Mouse (Mus musculus) CH12.LX (cell line): ENCODE measurements around the gene Cers6. TPM values are rescaled to one million over a fixed set of nuclear protein-coding genes. Genes with fewer than 3 reads are reported as not detected.

Source experiments
- DNase-seq: peaks from one replicate; pipeline ENCODE4 v3.0.0-alpha.2; 2013; ENCODE audit errors: extremely low read depth
- H3K27ac ChIP-seq: 2 replicates; pipeline ENCODE4 v1.5.1; 2012; ENCODE audit warnings: low read depth, mild to moderate bottlenecking, control low read depth, moderate library complexity; ENCODE audit not compliant: insufficient read depth
- H3K27me3 ChIP-seq: replicated peaks from 2 replicates; pipeline ENCODE3; 2012; ENCODE audit warnings: inconsistent platforms
- H3K36me3 ChIP-seq, 2 experiments: replicated peaks in 1 of 2; 2 replicates each; pipeline versions ENCODE3 to v1.6.1; 2012; ENCODE audit warnings: inconsistent platforms in 1 of 2, low read length in 1 of 2, mild to moderate bottlenecking in 1 of 2, mixed read lengths in 1 of 2, moderate library complexity in 1 of 2; ENCODE audit not compliant: control insufficient read depth in 1 of 2, insufficient read depth in 1 of 2
- H3K4me1 ChIP-seq, 2 experiments: 2 replicates each; pipeline ENCODE4 v1.6.1; 2012; ENCODE audit warnings: inconsistent platforms in 1 of 2, moderate library complexity in 1 of 2; ENCODE audit not compliant: insufficient read depth in 2 of 2, control insufficient read depth in 1 of 2
- H3K4me2 ChIP-seq: 2 replicates; pipeline ENCODE4 v1.6.1; 2012; ENCODE audit warnings: low read depth, mild to moderate bottlenecking, control low read depth; ENCODE audit not compliant: poor library complexity, insufficient read depth, severe bottlenecking
- H3K4me3 ChIP-seq, 3 experiments: fragments of 150-350 bp in 1 of 3; sonication (generic) in 1 of 3; replicated peaks in 1 of 3; 2 replicates each; pipeline versions ENCODE3 to v1.5.1; 2011 to 2012; ENCODE audit warnings: low read depth in 2 of 3, low read length in 2 of 3, mild to moderate bottlenecking in 2 of 3, moderate library complexity in 2 of 3, control low read depth in 1 of 3, improper control_type of control experiment in 1 of 3, inconsistent platforms in 1 of 3, mixed read lengths in 1 of 3; ENCODE audit not compliant: poor library complexity in 1 of 3
- H3K79me2 ChIP-seq: replicated peaks from 2 replicates; pipeline ENCODE4 v1.6.1; 2012; ENCODE audit warnings: mild to moderate bottlenecking, moderate library complexity; ENCODE audit not compliant: control insufficient read depth, poor library complexity, insufficient read depth, severe bottlenecking; ENCODE audit errors: extremely low read depth
- H3K9ac ChIP-seq: 2 replicates; pipeline ENCODE4 v1.6.1; 2012; ENCODE audit warnings: low read depth, mild to moderate bottlenecking, control low read depth, moderate library complexity; ENCODE audit not compliant: insufficient read depth
- H3K9me3 ChIP-seq: replicated peaks from 2 replicates; pipeline ENCODE3; 2012; ENCODE audit warnings: low read length, inconsistent platforms, mixed read lengths
- CHD1 ChIP-seq: IDR thresholded peaks from 2 replicates; pipeline ENCODE4 v1.6.1; 2012; ENCODE audit warnings: low read depth, low read length, improper control_type of control experiment, inconsistent platforms
- CTCF ChIP-seq, 2 experiments: IDR thresholded peaks in 1 of 2; conservative IDR thresholded peaks in 1 of 2; 2 replicates each; pipeline ENCODE4 v1.5.1; 2011 to 2012; ENCODE audit warnings: low read depth in 2 of 2, low read length in 2 of 2, improper control_type of control experiment in 1 of 2, inconsistent platforms in 1 of 2, mild to moderate bottlenecking in 1 of 2, moderate library complexity in 1 of 2
- E2F4 ChIP-seq: IDR thresholded peaks from 2 replicates; pipeline ENCODE4 v1.6.1; 2011; ENCODE audit warnings: low read depth, low read length, improper control_type of control experiment; ENCODE audit not compliant: insufficient replicate concordance
- ELF1 ChIP-seq: IDR thresholded peaks from 2 replicates; pipeline ENCODE4 v1.6.1; 2014; ENCODE audit warnings: low read depth, mild to moderate bottlenecking, inconsistent platforms, low read length, improper control_type of control experiment
- HCFC1 ChIP-seq: IDR thresholded peaks from 2 replicates; pipeline ENCODE4 v1.6.1; 2012; ENCODE audit warnings: low read depth, mild to moderate bottlenecking, inconsistent platforms, low read length, improper control_type of control experiment
- IRF4 ChIP-seq: IDR thresholded peaks from 2 replicates; pipeline ENCODE4 v1.6.1; 2014; ENCODE audit warnings: low read depth, mild to moderate bottlenecking, inconsistent platforms, low read length, improper control_type of control experiment
- JUND ChIP-seq: conservative IDR thresholded peaks from 2 replicates; pipeline ENCODE4 v1.6.1; 2011; ENCODE audit warnings: low read depth, low read length, improper control_type of control experiment
- KAT2A ChIP-seq: IDR thresholded peaks from 2 replicates; pipeline ENCODE4 v1.6.1; 2012; ENCODE audit warnings: low read length, improper control_type of control experiment, inconsistent platforms; ENCODE audit not compliant: insufficient replicate concordance
- MAFK ChIP-seq: IDR thresholded peaks from 2 replicates; pipeline ENCODE4 v1.6.1; 2011; ENCODE audit warnings: low read length, improper control_type of control experiment; ENCODE audit not compliant: insufficient replicate concordance
- MAX ChIP-seq: IDR thresholded peaks from 2 replicates; pipeline ENCODE4 v1.6.1; 2011; ENCODE audit warnings: low read length, improper control_type of control experiment
- MYC ChIP-seq: IDR thresholded peaks from 2 replicates; pipeline ENCODE4 v1.6.1; 2011; ENCODE audit warnings: low read depth, mild to moderate bottlenecking, improper control_type of control experiment, low read length
- NELFE ChIP-seq: IDR thresholded peaks from 2 replicates; pipeline ENCODE4 v1.6.1; 2011; ENCODE audit warnings: low read depth, low read length, improper control_type of control experiment
- PAX5 ChIP-seq: IDR thresholded peaks from 2 replicates; pipeline ENCODE4 v1.6.1; 2012; ENCODE audit warnings: low read length, inconsistent platforms, mixed read lengths
- POLR2A ChIP-seq: IDR thresholded peaks from 2 replicates; pipeline ENCODE4 v1.6.1; 2011; ENCODE audit warnings: low read depth, mild to moderate bottlenecking, improper control_type of control experiment, low read length
- POLR2AphosphoS2 ChIP-seq: IDR thresholded peaks from 2 replicates; pipeline ENCODE4 v1.6.1; 2011; ENCODE audit warnings: low read depth, low read length, improper control_type of control experiment
- RAD21 ChIP-seq: IDR thresholded peaks from 2 replicates; pipeline ENCODE4 v1.6.1; 2011; ENCODE audit warnings: low read depth, mild to moderate bottlenecking, low read length, improper control_type of control experiment, moderate library complexity
- RCOR1 ChIP-seq: conservative IDR thresholded peaks from 2 replicates; pipeline ENCODE4 v1.6.1; 2012; ENCODE audit warnings: low read depth, mild to moderate bottlenecking, inconsistent platforms, low read length, improper control_type of control experiment
- SIN3A ChIP-seq: IDR thresholded peaks from 2 replicates; pipeline ENCODE4 v1.6.1; 2012; ENCODE audit warnings: low read length, improper control_type of control experiment, inconsistent platforms
- SMC3 ChIP-seq: IDR thresholded peaks from 2 replicates; pipeline ENCODE4 v1.6.1; 2011; ENCODE audit warnings: low read depth, low read length, improper control_type of control experiment
- TCF12 ChIP-seq: IDR thresholded peaks from 2 replicates; pipeline ENCODE4 v1.6.1; 2014; ENCODE audit warnings: low read depth, mild to moderate bottlenecking, inconsistent platforms, low read length, improper control_type of control experiment
- ZC3H11A ChIP-seq: IDR thresholded peaks from 2 replicates; pipeline ENCODE4 v1.6.1; 2012; ENCODE audit warnings: low read depth, mild to moderate bottlenecking, inconsistent platforms, low read length, improper control_type of control experiment
- dilution Hi-C: fragments of 300-500 bp; cut with MboI; formaldehyde crosslinking; loops from 2 replicates; pipeline ENCODE4 v1.14.3; 2020; ENCODE audit warnings: low sequenced_read_pairs; ENCODE audit not compliant: extremely low pct_unique_long_range_greater_than_20kb, extremely low pct_ligation_motif_present
- in situ Hi-C: fragments of 300-500 bp; cut with MboI; formaldehyde crosslinking; loops from 3 replicates; pipeline ENCODE4 v1.14.3; 2019; ENCODE audit warnings: low sequenced_read_pairs, low pct_ligation_motif_present, low pct_unique_long_range_greater_than_20kb, mixed read lengths
- polyA plus RNA-seq: library from polyadenylated mRNA; unstranded; fragments of >175 nt; gene quantifications from 2 replicates; pipeline ENCODE4 v1.2.1, GENCODE M21; 2012; ENCODE audit warnings: low read depth; ENCODE audit not compliant: insufficient read length
- total RNA-seq, 2 experiments: library from RNA; depleted of rRNA; stranded (reverse); fragments of 300-350 nt in 1 of 2; fragments of >200 nt in 1 of 2; gene quantifications; 2 replicates each; pipeline ENCODE4 v1.2.3; 2012 to 2014

Cers6 gene
- total and polyA plus RNA-seq, 3 experiments, result not detected

DNA sequence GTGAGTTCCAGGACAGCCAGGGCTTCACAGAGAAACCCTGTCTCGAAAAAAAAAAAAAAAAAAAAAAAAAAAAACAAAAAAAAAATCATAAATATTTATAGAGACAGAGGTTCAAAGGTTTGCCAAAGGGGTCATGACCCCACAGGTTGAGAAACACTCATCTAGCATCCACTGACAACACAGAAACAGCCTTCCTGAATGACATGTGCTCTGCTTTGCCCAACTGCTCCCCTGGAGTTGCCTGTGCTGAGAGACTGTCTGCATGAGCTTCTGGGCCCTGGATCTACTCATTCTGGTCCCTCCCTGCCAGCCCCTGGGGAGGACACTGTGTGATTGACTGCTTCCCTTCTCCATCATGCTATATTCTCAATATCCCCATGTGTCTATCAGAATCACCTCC, 190.4 kb downstream of the Cers6 start:
- dilution Hi-C loops (no loop called here), in situ Hi-C loops (no loop called here)
- Histone ChIP-seq H3K27ac (no peak overlapping the region), H3K9me3 (peaks cover 44% of the 10 kb centered on the region), H3K4me3 (no peak overlapping the region), H3K27me3 (no peaks in the 10 kb centered on the region), H3K9ac (no peak overlapping the region), H3K79me2 (no peaks in the 10 kb centered on the region), H3K4me2 (no peak overlapping the region), H3K36me3 (no peaks in the 10 kb centered on the region), H3K4me1 (no peaks in the 10 kb centered on the region)
- TF ChIP-seq MAFK, result no peak
- no peak for TF ChIP-seq MYC
- no peak for DNase-seq

DNA sequence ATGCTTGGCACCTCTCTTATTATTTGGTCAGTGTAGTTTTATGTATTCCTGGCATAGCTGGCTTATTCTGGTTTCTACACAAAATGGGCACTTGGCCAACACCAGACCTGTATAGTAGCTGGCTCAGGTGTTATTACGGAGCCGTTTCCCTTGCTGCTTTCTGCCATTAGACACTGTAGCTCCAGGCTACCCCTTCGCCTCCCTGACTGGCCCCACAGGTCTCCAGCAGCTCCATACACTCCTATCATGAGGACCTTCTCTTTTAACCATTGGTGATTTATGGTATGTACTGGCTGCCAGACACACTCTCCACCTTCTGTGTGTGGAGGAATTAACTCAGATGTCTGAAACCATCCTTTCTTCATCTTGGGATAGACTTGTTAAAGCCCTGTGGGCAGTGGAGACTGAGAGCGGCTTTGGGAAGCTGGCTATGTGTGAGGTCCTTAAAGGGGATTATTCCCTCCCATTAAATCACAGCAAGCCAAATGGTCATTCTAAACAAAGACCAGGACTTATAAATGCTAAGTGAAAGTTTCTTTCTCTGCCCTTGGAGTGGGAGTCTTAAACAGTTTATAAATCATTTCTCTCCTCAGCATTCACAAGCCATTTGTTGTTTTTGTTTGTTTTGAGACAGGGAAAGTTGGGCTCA, 192.1 kb downstream of the Cers6 start:
- H3K36me3 ChIP-seq, result no peaks in the 10 kb centered on the region
- no peaks in the 10 kb centered on the region for H3K27me3 ChIP-seq
- dilution Hi-C loops, result no loop called here
- no peak overlapping the region for H3K9ac ChIP-seq
- H3K4me1 ChIP-seq, result no peaks in the 10 kb centered on the region
- no peaks in the 10 kb centered on the region for H3K79me2 ChIP-seq
- H3K9me3 ChIP-seq, result peaks cover 34% of the 10 kb centered on the region
- no peak overlapping the region for H3K4me3 ChIP-seq
- H3K4me2 ChIP-seq, result no peak overlapping the region
- in situ Hi-C loops, result no loop called here
- DNase-seq, result no peak
- H3K27ac ChIP-seq, result no peak overlapping the region
- TF ChIP-seq HCFC1 (no peak), IRF4 (no peak), POLR2AphosphoS2 (no peak), ELF1 (no peak), CTCF (conservative IDR thresholded peaks at IDR 0.05 in 1 of 2, IDR thresholded peaks at IDR 0.05 in 1 of 2; ENCODE audit: low read depth in 2 of 2, low read length in 2 of 2) (no peak), JUND (no peak), SIN3A (no peak), PAX5 (no peak), SMC3 (no peak), POLR2A (no peak), ZC3H11A (no peak), TCF12 (no peak), MAFK (no peak), RAD21 (no peak), RCOR1 (no peak), CHD1 (no peak), NELFE (no peak), E2F4 (no peak), KAT2A (no peak), MAX (no peak)
